Mouse (Mus musculus): ENCODE results near the gene Arap1. TPM values are rescaled to one million over a fixed set of nuclear protein-coding genes. Genes with fewer than 3 reads are reported as not detected.

Arap1 gene
- total RNA-seq, 2 experiments from 2014 or later, result 18.1 to 22.4 TPM

Other genes starting within 250 kb of the Arap1 start
- gene Atg16l2, start 45.8 kb upstream of the Arap1 start, total RNA-seq (2021), result 10 to 100 TPM; 37.0 to 40.1 TPM
- gene Stard10, start 31.0 kb upstream of the Arap1 start, total RNA-seq (2021), result 10 to 100 TPM; 14.2 to 18.3 TPM
- not detected for gene Gm45837, start 62.8 kb downstream of the Arap1 start, total RNA-seq (2021)
- gene Pde2a, start 73.6 kb downstream of the Arap1 start, total RNA-seq (2021), result 100 to 1,000 TPM; 239 to 248 TPM
- gene Art2b, start 237.5 kb downstream of the Arap1 start, total RNA-seq (2021), result not detected